Mouse (Mus musculus): ENCODE measurements around the gene Tanc1.

GRCm38 (mm10) chr2:59828103-59828655 is 216.3 kb downstream of the Tanc1 start:
- TF ChIP-seq CTCF (IDR thresholded peaks at IDR 0.05; ENCODE audit: borderline replicate concordance, extremely low read depth, insufficient read depth, insufficient read length), result no peak
- TF ChIP-seq POLR2A (IDR thresholded peaks at IDR 0.05; ENCODE audit: borderline replicate concordance, extremely low read depth, insufficient read depth, insufficient read length, poor library complexity, severe bottlenecking), result no peak

Measured in brain, embryonic 14.5 days (tissue).